Mouse (Mus musculus) layer of hippocampus, postnatal 25 days (tissue): ENCODE measurements around the gene Adgrb3. TPM values are rescaled to one million over a fixed set of nuclear protein-coding genes. Genes with fewer than 3 reads are reported as not detected.
"Not testable (repeated sequence)": the region's sequence is repeated elsewhere in the genome, so short reads cannot be mapped to it uniquely, and the experiment has no call there.

Experiments used
- DNase-seq, 2 experiments: peaks; one replicate each; pipeline ENCODE4 v3.0.0; 2022; ENCODE audit warnings: mixed read lengths in 2 of 2, low spot score in 1 of 2; ENCODE audit errors: extremely low spot score in 1 of 2
- total RNA-seq, 2 experiments: library from RNA; stranded (reverse); gene quantifications; 2 replicates each; pipeline ENCODE4 v1.2.3; 2021

Adgrb3 gene
- total RNA-seq, 2 experiments from 2014 or later = 106 to 121 TPM

DNA sequence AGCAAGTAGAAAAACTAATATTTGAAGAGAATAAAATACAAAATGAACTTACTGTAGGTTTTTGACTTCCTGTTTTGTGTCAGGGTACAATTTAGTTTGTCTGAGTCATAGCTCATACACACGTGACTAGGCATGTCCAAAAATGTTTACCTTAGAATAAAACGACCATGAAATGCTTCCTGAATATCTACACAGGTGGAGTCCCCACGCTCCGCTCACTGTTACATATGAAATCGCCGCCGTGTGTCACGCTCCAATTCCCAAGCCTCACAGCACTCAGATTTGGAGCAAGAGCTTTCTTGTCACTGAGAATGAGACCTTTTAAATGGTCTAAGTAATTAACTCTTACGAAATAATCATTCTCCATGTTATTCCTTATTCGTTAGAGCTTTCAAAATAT, 795.3 kb downstream of the Adgrb3 start:
- DNase-seq = no peak

DNA sequence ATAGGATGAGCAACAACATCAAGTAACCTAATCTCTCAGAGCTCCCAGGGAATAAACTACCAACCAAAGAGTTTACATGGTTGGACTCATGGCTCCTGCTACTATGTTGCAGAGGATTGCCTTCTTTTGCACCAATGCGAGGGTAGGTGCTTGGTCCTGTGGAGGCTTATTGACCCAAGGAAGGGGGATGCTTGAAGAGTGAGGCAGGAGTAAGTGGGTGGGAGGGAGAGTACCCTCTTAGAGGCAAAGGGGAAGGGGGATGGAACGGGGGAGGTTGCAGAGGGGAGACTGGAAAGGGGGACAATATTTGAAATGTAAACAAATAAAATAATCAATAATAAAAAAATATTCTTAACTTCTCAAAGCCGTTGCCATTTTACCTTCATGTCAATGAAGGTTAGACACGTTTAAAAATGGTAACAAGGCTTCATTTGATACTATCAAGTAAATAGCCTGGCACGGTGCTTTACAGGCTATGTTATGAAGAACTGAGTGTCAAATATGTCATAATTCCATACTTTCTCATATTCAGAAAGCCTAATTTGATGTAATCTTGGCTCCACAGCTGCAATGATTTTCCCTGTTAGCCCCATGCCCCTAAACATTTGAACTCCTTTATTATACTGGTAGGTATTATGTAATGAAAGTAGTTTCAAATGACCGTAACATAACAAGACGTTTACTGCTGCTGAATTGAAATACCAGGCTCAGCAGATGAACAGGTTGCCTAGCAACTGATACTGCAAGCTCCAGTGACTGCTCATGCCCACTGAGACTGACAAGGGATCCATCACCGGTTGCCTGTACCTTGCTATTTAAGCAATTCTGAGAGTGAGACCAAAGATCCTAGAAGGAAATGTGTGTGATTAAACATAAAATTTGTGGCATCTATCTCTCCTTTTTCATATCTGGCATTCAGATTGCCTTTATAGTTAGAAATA, 796.1 kb downstream of the Adgrb3 start:
- no peak for DNase-seq

DNA sequence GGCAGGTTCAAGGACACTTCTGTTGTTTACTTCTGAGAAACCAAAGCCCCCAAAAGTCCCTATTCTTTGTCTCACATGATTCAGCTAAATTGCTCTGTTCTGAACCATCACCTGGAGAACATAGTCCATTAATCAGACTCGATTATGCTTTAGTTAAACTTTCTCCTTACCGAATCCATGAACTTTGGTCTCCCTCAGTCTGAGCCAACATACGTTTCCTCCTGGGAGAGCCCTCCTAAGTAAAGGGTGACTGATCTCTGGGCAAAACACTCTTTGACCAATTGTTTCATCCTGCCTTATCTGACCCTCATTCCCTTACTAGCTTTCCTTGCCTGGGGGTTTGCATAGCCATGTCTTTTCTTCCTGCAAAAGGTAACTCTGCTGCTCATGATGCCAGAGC, 806.4 kb downstream of the Adgrb3 start:
- no peak for DNase-seq

GRCm38 (mm10) chr1:25017851-25018250, 811.7 kb downstream of the Adgrb3 start:
- not testable (repeated sequence) for DNase-seq
